Mouse (Mus musculus) intestine, embryonic 16.5 days (tissue): ENCODE measurements around the gene Olfr279. TPM values are rescaled to one million over a fixed set of nuclear protein-coding genes. Genes with fewer than 3 reads are reported as not detected.

ENCODE experiments used
- ATAC-seq: fragments of 200-750 bp; cut with Nextera tagmentation; 2 replicates; pipeline ENCODE4 v1.8.0; 2017; ENCODE audit warnings: moderate TSS enrichment, moderate library complexity
- H3K27ac ChIP-seq: fragments of 300-500 bp; sonication (generic); 2 replicates; pipeline ENCODE4 v1.5.1; 2014; ENCODE audit warnings: mild to moderate bottlenecking, low read length
- H3K27me3 ChIP-seq: fragments of 300-500 bp; sonication (generic); replicated peaks from 2 replicates; pipeline ENCODE4 v1.6.1; 2014; ENCODE audit warnings: low read length, control low read depth, mixed read lengths; ENCODE audit not compliant: control insufficient read depth, insufficient read depth
- H3K36me3 ChIP-seq: fragments of 300-500 bp; sonication (generic); 2 replicates; pipeline ENCODE4 v1.6.1; 2014; ENCODE audit warnings: low read length, control low read depth; ENCODE audit not compliant: control insufficient read depth, insufficient read depth
- H3K4me1 ChIP-seq: fragments of 300-500 bp; sonication (generic); 2 replicates; pipeline ENCODE4 v1.6.1; 2014; ENCODE audit warnings: low read length, control low read depth, mixed read lengths; ENCODE audit not compliant: control insufficient read depth, insufficient read depth
- H3K4me2 ChIP-seq: fragments of 300-500 bp; sonication (generic); 2 replicates; pipeline ENCODE4 v1.6.1; 2014; ENCODE audit warnings: low read depth, low read length, control low read depth
- H3K4me3 ChIP-seq: fragments of 300-500 bp; sonication (generic); 2 replicates; pipeline ENCODE4 v1.5.1; 2014; ENCODE audit warnings: mild to moderate bottlenecking, low read length
- H3K9ac ChIP-seq: fragments of 300-500 bp; sonication (generic); 2 replicates; pipeline ENCODE4 v1.6.1; 2014; ENCODE audit warnings: low read depth, low read length
- H3K9me3 ChIP-seq: fragments of 300-500 bp; sonication (generic); 2 replicates; pipeline ENCODE4 v1.6.1; 2016; ENCODE audit warnings: low read length, control low read depth; ENCODE audit not compliant: control insufficient read depth
- WGBS: fragments of 180-500 bp; shearing (Covaris S2); extraction: QIAGEN DNeasy Blood & Tissue Kit; methylation state at CpG from one replicate; pipeline ENCODE4 v1.1.7; 2014; 5-methylcytosine and 5-hydroxymethylcytosine counted together
- microRNA-seq: library from miRNA; unstranded; fragments of <30 nt; microRNA quantifications from one replicate; pipeline ENCODE4, GENCODE M21; 2016
- polyA plus RNA-seq: library from polyadenylated mRNA; unstranded; fragments of >200 nt; fragmentation: Nextera tagmentation; extraction: Ambion mirVana; gene quantifications from 2 replicates; pipeline ENCODE4 v1.2.1, GENCODE M21; 2015

The Olfr279 gene
- polyA plus RNA-seq, 1 experiment from 2014 or later, result not detected

DNA sequence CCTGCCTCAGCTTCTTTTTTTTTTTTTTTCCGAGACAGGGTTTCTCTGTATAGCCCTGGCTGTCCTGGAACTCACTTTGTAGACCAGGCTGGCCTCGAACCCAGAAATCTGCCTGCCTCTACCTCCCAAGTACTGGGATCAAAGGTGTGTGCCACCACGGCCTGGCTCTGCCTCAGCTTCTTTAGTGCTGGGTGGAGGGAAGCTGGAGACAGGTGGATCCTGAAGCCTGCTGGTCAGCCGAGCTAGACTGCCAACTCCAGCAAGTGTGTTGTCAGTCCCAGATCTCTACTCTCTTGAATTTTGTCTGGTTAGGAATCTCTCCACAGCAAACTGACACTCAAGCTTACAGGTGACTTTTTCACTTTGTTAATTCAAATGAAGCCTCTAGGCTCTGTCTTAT lies 43.7 kb downstream of the Olfr279 start:
- Histone ChIP-seq H3K4me1 (peaks cover 7% of the 10 kb centered on the region; the same call in 1 of the 2 replicates), H3K27ac (no peak overlapping the region), H3K27me3 (no peaks in the 10 kb centered on the region), H3K4me3 (no peak overlapping the region), H3K4me2 (no peak overlapping the region), H3K9ac (no peak overlapping the region), H3K36me3 (peaks cover 8% of the 10 kb centered on the region), H3K9me3 (no peaks in the 10 kb centered on the region)
- WGBS, result 82% methylated on average over 4 of the region's 4 CpGs
- ATAC-seq, result no peak

DNA sequence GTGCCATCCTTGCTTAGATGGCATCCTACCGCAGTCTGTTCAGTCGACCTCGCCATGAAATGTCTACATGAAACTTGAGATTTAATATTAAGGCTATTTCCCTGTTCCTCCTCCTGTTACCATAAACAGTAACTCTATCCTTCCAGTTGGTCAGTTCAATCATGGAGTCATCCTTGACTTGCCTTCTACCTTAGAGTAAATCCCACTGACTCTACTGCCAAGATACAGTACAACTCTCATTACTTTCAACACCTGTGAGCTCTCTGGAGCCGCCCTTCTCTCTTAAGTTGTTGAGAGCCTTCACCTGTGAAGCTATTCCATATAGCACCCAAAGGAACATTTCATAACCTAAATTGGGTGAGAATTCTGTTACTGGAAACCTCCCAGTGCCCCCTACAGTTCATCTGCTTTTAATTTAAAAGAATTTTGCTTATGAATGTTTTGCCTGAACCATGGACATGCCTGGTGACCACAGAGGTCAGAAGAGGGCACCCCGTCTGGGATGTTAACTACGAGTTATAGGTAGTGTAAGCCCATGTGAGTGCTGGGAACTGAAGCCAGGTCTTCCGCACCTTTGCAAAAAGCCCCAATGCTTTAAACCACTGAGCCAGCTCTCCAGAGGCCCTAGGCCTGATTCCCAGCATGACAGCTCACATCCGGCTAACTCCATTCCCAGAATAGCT lies 44.8 kb downstream of the Olfr279 start:
- WGBS, result 86% methylated on average over 8 of the region's 8 CpGs
- peaks cover 8% of the 10 kb centered on the region for H3K36me3 ChIP-seq
- no peaks in the 10 kb centered on the region for H3K27me3 ChIP-seq
- ATAC-seq, result no peak
- H3K9ac ChIP-seq, result no peak overlapping the region
- H3K4me2 ChIP-seq, result no peak overlapping the region
- peaks cover 10% of the 10 kb centered on the region; the same call in 1 of the 2 replicates for H3K4me1 ChIP-seq
- no peak overlapping the region for H3K27ac ChIP-seq
- no peaks in the 10 kb centered on the region for H3K9me3 ChIP-seq
- no peak overlapping the region for H3K4me3 ChIP-seq

DNA sequence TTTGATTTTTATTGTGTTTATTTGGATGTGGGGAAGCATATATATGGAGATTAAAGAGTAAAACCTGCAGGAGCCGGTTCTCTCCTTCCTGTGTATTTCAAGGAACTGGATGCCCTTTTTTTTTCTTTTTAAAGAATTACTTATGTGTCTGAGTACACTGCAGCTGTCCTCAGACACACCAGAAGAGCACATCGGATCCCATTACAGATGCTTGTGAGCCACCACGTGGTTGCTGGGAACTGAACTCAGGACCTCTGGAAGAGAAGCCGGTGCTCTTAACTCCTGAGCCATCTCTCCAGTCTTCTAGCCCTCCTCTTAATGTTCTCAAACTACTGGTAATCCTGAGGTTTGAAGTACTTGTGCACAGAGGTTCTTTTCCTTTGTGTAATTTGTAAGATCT lies 45.7 kb downstream of the Olfr279 start:
- no peak overlapping the region for H3K9ac ChIP-seq
- 63% methylated on average over 4 of the region's 4 CpGs for WGBS
- H3K4me3 ChIP-seq, result no peak overlapping the region
- H3K27me3 ChIP-seq, result no peaks in the 10 kb centered on the region
- H3K4me2 ChIP-seq, result no peak overlapping the region
- H3K4me1 ChIP-seq, result 0 out of 2 replicates have a peak, but pooled peaks cover 3% of the 10 kb centered on the region
- peaks cover 8% of the 10 kb centered on the region for H3K36me3 ChIP-seq
- no peak for ATAC-seq
- no peak overlapping the region for H3K27ac ChIP-seq
- no peaks in the 10 kb centered on the region for H3K9me3 ChIP-seq

DNA sequence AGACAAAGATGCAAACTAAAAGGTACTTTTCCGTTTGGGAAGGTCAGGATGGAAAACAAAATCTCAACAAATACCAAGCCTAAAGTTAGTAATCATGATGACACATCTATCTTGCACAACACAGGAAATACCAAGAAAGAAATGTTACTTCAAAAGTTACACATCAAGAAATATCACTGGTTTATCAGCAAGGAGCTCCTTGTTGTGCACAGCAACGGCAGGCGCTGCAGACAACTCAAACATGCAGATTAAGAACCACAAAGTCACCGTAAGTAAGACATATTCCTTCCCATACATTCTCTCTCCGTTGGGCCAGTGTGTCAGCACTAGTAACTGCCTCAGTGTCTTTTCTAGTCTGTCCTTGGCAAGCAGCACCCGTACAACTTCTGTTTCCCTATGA lies 48.9 kb downstream of the Olfr279 start:
- no peak for ATAC-seq
- 84% methylated on average over 6 of the region's 6 CpGs for WGBS
- Histone ChIP-seq H3K4me2 (no peak overlapping the region), H3K4me1 (0 out of 2 replicates have a peak, but pooled peaks cover 3% of the 10 kb centered on the region), H3K9me3 (no peaks in the 10 kb centered on the region), H3K36me3 (peaks cover 24% of the 10 kb centered on the region), H3K4me3 (no peak overlapping the region), H3K9ac (no peak overlapping the region), H3K27ac (no peak overlapping the region), H3K27me3 (no peaks in the 10 kb centered on the region)

DNA sequence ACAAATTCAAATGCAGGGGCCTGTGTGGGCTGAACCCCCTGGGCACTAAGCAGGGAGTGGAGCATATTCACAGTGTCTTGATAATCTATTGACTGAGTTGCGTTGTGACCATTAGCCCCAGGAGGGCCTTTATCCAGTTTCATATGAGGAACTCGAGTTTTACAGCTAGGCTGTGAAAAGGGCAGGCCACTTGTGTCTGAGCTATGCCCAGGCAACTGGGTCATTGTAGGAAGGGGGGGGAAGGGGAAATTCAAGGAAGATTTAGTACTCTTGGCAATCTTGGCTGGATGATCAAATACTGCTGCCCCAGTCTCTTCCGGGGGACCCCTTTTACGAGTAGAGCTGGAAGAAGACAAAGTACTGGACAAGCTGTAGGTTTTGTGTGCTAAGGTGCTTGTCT lies 51.1 kb downstream of the Olfr279 start:
- H3K27ac ChIP-seq, result no peak overlapping the region
- peaks cover 22% of the 10 kb centered on the region for H3K36me3 ChIP-seq

DNA sequence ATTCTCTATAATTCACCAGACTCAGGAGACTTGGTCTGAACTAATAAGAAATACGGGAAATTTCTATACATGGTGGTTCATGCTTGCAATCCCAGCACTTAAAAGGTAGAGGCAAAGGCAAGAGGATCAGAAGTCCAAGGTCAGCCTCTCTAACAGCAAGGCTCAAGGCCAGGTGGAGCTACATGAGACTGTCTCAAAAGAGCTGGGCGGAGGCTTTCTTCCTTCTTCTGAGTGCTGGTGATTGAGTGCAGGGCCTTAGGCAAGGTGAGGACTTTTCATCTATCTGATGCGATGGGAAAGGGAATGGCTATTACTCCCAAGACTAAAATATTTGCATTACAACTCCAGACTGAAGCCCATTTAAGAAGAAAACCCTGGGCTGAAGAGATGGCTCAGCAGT lies 52.9 kb downstream of the Olfr279 start:
- H3K9me3 ChIP-seq, result no peaks in the 10 kb centered on the region

More for the DNA sequence above, 51.1 kb downstream of the Olfr279 start:
- H3K27me3 ChIP-seq, result no peaks in the 10 kb centered on the region
- no peak overlapping the region for H3K9ac ChIP-seq
- WGBS, result 82% methylated on average over 4 of the region's 4 CpGs
- ATAC-seq, result no peak
- no peak overlapping the region for H3K4me3 ChIP-seq
- H3K9me3 ChIP-seq, result no peaks in the 10 kb centered on the region
- H3K4me2 ChIP-seq, result no peak overlapping the region
- H3K4me1 ChIP-seq, result 0 out of 2 replicates have a peak, but pooled peaks cover 3% of the 10 kb centered on the region

DNA sequence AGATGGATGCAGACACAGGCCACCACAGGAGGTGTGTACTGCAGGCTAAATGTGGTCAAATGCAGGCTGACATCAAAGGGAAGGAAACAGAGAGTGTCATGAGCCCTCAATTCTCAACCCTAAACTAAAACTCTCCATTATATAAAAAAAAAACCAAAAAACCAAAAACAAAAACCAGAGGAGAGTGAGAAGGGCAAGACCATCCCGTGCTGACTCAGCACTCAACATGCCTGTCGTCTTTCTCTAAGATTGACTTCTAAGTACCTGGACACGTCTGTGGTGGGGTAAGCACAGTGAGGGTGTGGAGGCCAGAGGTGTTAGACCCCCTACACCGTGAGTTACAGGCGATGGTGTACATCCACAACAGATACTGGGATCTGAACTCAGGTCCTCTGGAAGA lies 54.6 kb downstream of the Olfr279 start:
- H3K27ac ChIP-seq, result no peak overlapping the region
- no peaks in the 10 kb centered on the region for H3K9me3 ChIP-seq
- no peak for ATAC-seq
- H3K4me3 ChIP-seq, result no peak overlapping the region
- WGBS, result 89% methylated on average over 5 of the region's 5 CpGs
- no peak overlapping the region for H3K9ac ChIP-seq
- no peaks in the 10 kb centered on the region for H3K27me3 ChIP-seq
- no peaks in the 10 kb centered on the region for H3K4me1 ChIP-seq
- H3K36me3 ChIP-seq, result peaks cover 26% of the 10 kb centered on the region
- H3K4me2 ChIP-seq, result no peak overlapping the region

More for the DNA sequence above, 52.9 kb downstream of the Olfr279 start:
- no peak overlapping the region for H3K4me3 ChIP-seq
- 87% methylated on average over 3 of the region's 3 CpGs for WGBS
- H3K36me3 ChIP-seq, result peaks cover 19% of the 10 kb centered on the region
- H3K27ac ChIP-seq, result no peak overlapping the region
- no peaks in the 10 kb centered on the region for H3K27me3 ChIP-seq
- 0 out of 2 replicates have a peak, but pooled peaks cover 3% of the 10 kb centered on the region for H3K4me1 ChIP-seq
- H3K9ac ChIP-seq, result no peak overlapping the region
- no peak overlapping the region for H3K4me2 ChIP-seq
- no peak for ATAC-seq

Small RNA genes within 50 kb of the gene (microRNA-seq; reads per million reads assigned to microRNA genes)
- not detected for gene Mir1291

Other genes starting within 250 kb of the Olfr279 start
- gene H1fnt, start 235.1 kb upstream of the Olfr279 start, polyA plus RNA-seq, result not detected in 2 replicates
- 0.39 and 0.42 TPM in 2 replicates for gene Zfp641, start 196.2 kb upstream of the Olfr279 start, polyA plus RNA-seq
- not detected in 2 replicates for gene Olfr285, start 175.0 kb upstream of the Olfr279 start, polyA plus RNA-seq
- not detected in 2 replicates for gene Olfr284, start 151.4 kb upstream of the Olfr279 start, polyA plus RNA-seq
- not detected in 2 replicates for gene Olfr283, start 111.5 kb upstream of the Olfr279 start, polyA plus RNA-seq
- not detected in 2 replicates for gene Olfr282, start 61.2 kb upstream of the Olfr279 start, polyA plus RNA-seq
- not detected in 2 replicates for gene Olfr281, start 39.8 kb upstream of the Olfr279 start, polyA plus RNA-seq
- not detected in 2 replicates for gene OR5BS1P, start 22.5 kb upstream of the Olfr279 start, polyA plus RNA-seq
- 0.31 TPM in 1 of 2 replicates, not detected in the other for gene Lalba, start 9.7 kb upstream of the Olfr279 start, polyA plus RNA-seq
- 67.2 and 69.6 TPM in 2 replicates for gene Kansl2, start 41.9 kb downstream of the Olfr279 start, polyA plus RNA-seq
- 41.2 and 43.7 TPM in 2 replicates for gene Ccnt1, start 78.5 kb downstream of the Olfr279 start, polyA plus RNA-seq
- 0.43 TPM in 1 of 2 replicates, not detected in the other for gene 4930415O20Rik, start 78.6 kb downstream of the Olfr279 start, polyA plus RNA-seq
- 17.1 and 18.8 TPM in 2 replicates for gene Adcy6, start 117.7 kb downstream of the Olfr279 start, polyA plus RNA-seq
- 20.3 and 22.8 TPM in 2 replicates for gene Cacnb3, start 138.4 kb downstream of the Olfr279 start, polyA plus RNA-seq
- 15.6 and 17.6 TPM in 2 replicates for gene Ddx23, start 170.5 kb downstream of the Olfr279 start, polyA plus RNA-seq
- gene Rnd1, start 185.1 kb downstream of the Olfr279 start, polyA plus RNA-seq, result 0.95 and 1.1 TPM in 2 replicates
- 0.66 and 0.70 TPM in 2 replicates for gene Ccdc65, start 215.8 kb downstream of the Olfr279 start, polyA plus RNA-seq
- gene Fkbp11, start 235.8 kb downstream of the Olfr279 start, polyA plus RNA-seq, result 96.8 and 108 TPM in 2 replicates